Mouse (Mus musculus): ENCODE data around the gene Dusp28.

The Dusp28 gene

DNA sequence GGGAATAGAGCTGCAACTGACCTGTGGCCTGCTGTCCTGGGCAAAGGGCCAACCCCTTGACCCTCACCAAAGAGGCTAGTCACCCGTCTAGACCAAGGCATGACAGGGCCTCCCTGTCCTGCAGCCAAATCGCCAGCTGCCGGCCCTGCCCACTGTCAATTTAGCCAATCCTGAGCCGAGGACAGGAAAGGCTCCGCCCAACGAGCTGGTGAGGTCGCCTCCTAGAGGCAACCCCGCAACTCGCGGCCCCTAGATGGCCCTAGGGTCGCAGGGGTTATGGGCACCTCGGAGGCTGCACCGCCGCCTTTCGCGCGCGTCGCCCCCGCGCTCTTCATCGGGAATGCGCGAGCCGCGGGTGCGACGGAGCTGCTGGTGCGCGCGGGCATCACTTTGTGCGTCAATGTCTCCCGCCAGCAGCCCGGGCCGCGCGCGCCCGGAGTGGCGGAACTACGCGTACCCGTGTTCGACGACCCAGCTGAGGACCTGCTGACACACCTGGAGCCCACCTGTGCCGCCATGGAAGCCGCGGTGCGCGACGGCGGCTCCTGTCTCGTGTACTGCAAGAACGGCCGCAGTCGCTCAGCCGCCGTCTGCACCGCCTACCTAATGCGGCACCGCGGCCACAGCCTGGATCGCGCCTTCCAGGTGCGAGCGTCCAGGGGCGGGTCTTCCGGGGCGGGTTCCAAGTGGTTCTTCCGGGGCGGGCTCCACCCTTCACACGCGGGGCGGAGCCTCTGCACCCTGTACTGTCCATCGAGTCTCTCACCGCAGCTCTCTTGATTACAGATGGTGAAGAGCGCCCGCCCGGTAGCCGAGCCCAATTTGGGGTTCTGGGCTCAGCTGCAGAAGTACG lies at the start of gene Dusp28:
Dusp28 (plus strand) TSS at position 203 of the 853 bp plus-strand sequence.
- DNase-seq, result peak; percentile 95 to 98

DNA sequence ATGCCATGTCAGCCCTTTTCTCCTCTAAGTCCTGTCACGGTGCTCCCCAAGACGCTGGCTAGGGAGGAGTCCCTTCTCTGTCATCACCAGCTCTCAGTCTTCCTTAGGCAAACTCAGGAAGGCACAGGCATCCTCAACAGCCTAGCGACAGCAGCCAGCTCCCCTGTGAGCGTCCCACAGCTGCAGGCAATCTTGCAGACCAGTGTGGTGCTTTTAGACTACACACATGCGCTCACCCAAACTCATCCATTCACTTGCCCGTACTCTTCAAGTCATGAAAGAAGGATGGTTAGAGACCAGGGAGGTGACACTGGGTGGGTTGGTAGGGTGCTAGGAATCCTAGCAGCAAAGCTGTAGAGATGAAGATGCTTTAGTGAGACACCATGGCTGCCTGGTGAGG lies 45.3 kb upstream of the Dusp28 start:
- no peak for DNase-seq

DNA sequence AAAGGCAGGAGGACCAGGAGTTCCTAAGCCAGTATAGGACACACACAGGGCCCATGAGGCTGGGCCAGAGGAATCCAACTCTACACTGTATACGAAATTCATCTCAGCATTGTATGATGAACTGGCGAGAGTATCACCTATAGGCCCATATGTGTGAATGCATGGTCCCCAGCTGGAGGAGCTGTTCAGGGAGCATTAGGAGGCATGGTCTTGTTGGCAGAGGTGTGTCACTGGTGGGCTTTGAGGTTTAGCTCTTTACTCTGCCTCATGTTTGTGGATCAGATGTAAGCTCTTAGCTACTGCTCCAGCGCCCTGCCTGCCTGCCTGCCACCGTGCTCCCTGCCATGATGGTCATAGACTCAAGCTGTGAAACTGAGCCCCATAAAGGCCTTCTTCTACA lies 43.5 kb upstream of the Dusp28 start:
- DNase-seq, result no peak

- DNase-seq, result no peak
Observed at GRCm38 (mm10) chr1:92866170-92866569, 40.6 kb upstream of the Dusp28 start.

DNA sequence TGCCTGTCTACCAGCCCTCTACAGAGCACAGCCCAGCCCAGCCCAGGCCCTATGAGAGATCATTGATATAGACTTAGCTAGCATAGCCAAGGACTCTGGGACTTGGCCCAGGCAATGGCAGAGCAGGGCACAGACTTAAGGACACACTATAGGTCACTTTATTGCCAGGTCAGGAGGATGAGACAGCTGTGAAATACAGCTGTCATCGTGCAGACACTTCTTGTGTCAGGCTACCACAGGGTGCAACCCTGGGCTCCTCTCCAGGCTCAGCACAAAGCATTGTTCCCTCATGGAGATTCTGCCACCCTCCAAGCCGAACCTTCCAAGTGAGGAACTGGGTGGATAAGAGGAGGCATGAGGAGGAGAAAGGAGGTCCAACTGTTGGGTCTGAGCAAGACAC lies 36.8 kb upstream of the Dusp28 start:
- no peak for DNase-seq

- peak; percentile 29 to 77 for DNase-seq
Observed at GRCm38 (mm10) chr1:92872666-92873065, 34.1 kb upstream of the Dusp28 start.

DNA sequence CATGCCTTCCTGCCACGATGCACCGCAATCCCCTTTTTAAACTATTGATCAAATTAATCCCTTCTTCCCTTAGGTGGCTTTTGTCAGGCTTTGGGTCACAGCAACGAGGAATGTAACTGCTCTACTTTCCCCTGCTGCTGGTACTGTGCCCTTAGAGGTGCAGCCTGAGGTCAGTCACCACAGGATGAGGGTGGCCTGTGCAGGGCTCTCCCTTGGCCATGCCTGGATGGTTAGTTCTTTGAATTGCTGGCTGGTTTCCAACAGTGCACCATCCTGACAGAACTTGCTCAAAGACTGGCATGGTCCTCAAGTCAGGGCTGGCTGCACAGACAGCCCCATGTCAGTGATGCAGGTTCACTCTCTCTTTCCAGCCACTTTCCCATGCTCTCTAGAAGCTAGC lies 32.8 kb upstream of the Dusp28 start:
- DNase-seq, result peak; percentile 50 to 79

- DNase-seq, result no peak
Observed at GRCm38 (mm10) chr1:92875360-92876111, 31.2 kb upstream of the Dusp28 start.

DNA sequence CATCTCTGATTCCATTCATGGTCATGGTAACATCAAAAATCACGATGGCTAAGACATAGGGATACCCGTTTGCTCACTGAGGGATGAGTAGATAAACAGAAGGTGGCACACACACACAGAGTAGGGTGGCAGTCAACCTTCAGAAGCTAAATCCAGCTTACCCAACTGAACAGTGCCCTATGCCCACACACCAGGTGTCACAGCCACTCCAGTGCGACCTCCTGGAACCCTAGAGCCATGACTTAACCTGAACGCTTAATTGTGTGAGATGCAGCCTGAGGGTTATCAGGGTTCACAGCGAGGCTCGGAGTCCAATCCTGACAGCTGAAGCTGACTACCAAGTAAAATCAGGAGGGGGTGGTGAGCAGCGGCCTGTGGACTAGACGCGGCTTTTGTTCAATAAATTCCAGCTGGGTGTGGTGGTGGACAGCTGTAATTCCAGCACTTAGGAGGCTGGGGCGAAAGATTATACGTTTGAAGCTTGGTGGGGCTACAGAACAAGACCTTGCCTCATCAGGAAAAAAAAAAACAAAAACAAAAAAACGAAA lies 29.3 kb upstream of the Dusp28 start:
- DNase-seq, result no peak

- no peak for DNase-seq
Observed at GRCm38 (mm10) chr1:92878066-92878741, 28.6 kb upstream of the Dusp28 start.

DNA sequence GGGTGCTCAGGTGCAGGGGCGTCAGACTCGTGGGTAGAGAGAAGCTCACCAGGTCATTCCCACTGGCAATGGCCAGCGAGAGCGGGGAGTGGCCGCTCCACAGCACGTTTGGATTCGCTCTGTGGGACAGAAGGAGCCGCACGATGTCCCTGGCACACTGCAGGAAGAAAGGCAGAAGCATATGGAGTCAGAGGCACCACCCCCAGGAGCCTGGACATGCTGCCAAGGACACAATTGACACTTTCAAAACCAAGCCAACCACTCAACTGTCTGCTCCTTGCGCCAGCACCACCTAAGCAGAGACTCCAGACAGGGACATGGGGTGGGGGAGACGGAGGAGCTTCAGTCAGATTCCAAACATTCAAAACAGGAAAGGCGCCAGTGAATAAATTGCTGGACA lies 27.5 kb upstream of the Dusp28 start:
- no peak for DNase-seq

GRCm38 (mm10) chr1:92880101-92880500 lies 26.7 kb upstream of the Dusp28 start:
- DNase-seq, result no peak

- DNase-seq, result no peak
Observed at GRCm38 (mm10) chr1:92881982-92882381, 24.8 kb upstream of the Dusp28 start.

DNA sequence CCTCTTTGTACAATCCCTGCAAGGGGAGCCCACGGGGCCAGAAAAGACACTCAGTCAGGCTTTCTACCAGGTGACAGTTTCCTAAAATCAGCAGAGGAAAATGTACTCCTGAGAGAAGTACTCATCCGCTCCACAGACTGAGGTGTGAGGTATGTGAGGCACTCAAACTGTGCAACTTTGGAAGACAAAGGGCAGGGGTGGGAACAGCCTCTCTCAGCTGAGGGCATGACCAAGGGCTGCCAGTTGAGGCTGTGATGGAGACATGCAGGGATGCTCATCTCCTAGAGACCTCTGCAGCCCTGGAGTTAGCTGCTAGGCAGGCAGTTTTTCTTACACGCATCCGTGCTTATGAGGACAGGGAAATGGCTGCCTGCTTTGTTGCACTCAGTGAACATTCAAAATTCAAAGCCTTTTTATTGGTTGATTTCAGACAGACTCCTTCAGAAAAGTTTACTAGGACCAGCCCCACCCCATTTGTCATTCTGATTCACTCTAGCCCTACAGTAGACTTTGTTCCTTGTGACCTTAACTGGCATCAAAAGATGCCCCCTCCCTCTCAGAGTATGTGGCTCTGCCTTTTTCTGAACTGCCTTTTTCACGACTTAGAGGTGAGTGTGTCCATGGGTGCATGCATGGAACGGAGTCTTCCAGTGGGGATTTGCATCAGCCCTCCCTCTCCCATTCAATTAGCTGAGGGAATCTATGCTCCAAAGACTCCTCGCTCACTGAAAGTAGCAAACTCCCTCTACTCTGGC lies 17.7 kb upstream of the Dusp28 start:
- no peak for DNase-seq

DNA sequence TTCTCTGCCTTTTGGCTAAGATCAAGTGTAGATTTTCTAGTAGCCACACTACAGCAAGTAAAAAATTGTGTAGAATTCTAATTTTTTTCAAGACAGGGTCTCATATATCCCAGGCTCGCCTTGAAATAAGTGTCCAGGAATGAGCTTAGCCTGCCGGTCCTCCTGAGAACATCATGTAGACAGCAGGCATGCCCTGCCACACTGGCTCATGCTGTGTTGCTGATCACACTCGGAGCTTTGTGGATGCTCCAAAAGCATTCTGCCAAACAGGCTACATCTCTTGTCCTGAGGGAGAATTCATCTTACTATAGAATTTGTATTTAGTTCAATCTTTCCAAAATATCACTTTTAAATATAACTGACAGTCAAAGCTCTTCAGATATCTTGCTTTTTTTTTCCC lies 14.0 kb upstream of the Dusp28 start:
- no peak for DNase-seq

GRCm38 (mm10) chr1:92893896-92894295 lies 12.9 kb upstream of the Dusp28 start:
- no peak for DNase-seq

GRCm38 (mm10) chr1:92895089-92895488 lies 11.7 kb upstream of the Dusp28 start:
- DNase-seq, result peak; percentile 80

DNA sequence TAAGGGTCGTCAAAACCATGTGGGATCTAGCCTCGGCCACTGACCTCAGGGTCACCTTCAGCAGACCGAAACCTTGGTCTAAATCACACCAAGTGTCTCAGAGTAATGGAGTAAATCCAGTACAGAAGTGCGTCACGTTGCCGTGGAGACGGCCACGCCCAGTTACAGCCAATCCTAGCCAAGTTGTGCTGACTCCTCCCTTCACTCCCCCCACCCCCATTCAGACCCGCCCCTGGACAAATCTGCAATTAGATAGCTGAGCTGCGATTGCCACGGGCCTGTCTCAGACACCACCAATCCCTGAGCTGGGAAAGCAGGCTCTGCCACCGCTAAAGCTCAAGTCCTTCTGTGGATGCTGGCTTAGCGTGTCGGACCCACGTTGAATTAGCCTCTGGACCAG lies 4.0 kb upstream of the Dusp28 start, which contains the start of gene Ankmy1:
Ankmy1 (minus strand) TSS at position 121 of the 400 bp plus-strand sequence.
- peak; percentile 72 to 83 for DNase-seq

- no peak for DNase-seq
Observed at GRCm38 (mm10) chr1:92903627-92904026, 3.2 kb upstream of the Dusp28 start.

- DNase-seq, result peak in 1 of 2 experiments; percentile 28
Observed at GRCm38 (mm10) chr1:92905703-92906310, 974 bp upstream of the Dusp28 start.

GRCm38 (mm10) chr1:92907632-92908360 lies 1.0 kb downstream of the Dusp28 start:
- no peak for DNase-seq

Data from kidney, postnatal 25 days (tissue).